Mouse (Mus musculus) heart, embryonic 16.5 days (tissue): ENCODE measurements around the gene Pafah1b3. TPM values are rescaled to one million over a fixed set of nuclear protein-coding genes. Genes with fewer than 3 reads are reported as not detected.

ENCODE experiments used
- ATAC-seq: fragments of 200-750 bp; cut with Nextera tagmentation; replicated peaks from 2 replicates; pipeline ENCODE4 v1.8.0; 2017; ENCODE audit warnings: moderate number of reproducible peaks; ENCODE audit not compliant: insufficient read depth, low FRiP score; ENCODE audit errors: extremely low read depth
- H3K27ac ChIP-seq: fragments of 300-500 bp; sonication (generic); 2 replicates; pipeline ENCODE4 v1.5.1; 2014; ENCODE audit warnings: mild to moderate bottlenecking, low read length, control low read depth, moderate library complexity
- H3K27me3 ChIP-seq: fragments of 300-500 bp; sonication (generic); 2 replicates; pipeline ENCODE4 v1.6.1; 2014; ENCODE audit warnings: low read length, mixed read lengths; ENCODE audit not compliant: control insufficient read depth, insufficient read depth
- H3K36me3 ChIP-seq: fragments of 300-500 bp; sonication (generic); 2 replicates; pipeline ENCODE4 v1.6.1; 2014; ENCODE audit not compliant: control insufficient read depth, insufficient read depth
- H3K4me1 ChIP-seq: fragments of 300-500 bp; sonication (generic); 2 replicates; pipeline ENCODE4 v1.6.1; 2014; ENCODE audit warnings: low read length, mixed read lengths; ENCODE audit not compliant: control insufficient read depth, insufficient read depth
- H3K4me2 ChIP-seq: fragments of 300-500 bp; sonication (generic); 2 replicates; pipeline ENCODE4 v1.6.1; 2014; ENCODE audit warnings: low read depth, mild to moderate bottlenecking, control low read depth, low read length
- H3K4me3 ChIP-seq: fragments of 300-500 bp; sonication (generic); 2 replicates; pipeline ENCODE4 v1.5.1; 2014; ENCODE audit warnings: mild to moderate bottlenecking, control low read depth, low read length
- H3K9ac ChIP-seq: fragments of 300-500 bp; sonication (generic); 2 replicates; pipeline ENCODE4 v1.6.1; 2014; ENCODE audit warnings: low read length, control low read depth
- H3K9me3 ChIP-seq: fragments of 300-500 bp; sonication (generic); replicated peaks from 2 replicates; pipeline ENCODE4 v1.6.1; 2016; ENCODE audit warnings: low read length; ENCODE audit not compliant: control insufficient read depth
- WGBS: fragments of 180-500 bp; shearing (Covaris S2); extraction: QIAGEN DNeasy Blood & Tissue Kit; methylation state at CpG from one replicate; pipeline ENCODE4 v1.1.7; 2014; 5-methylcytosine and 5-hydroxymethylcytosine counted together
- polyA plus RNA-seq: library from polyadenylated mRNA; unstranded; fragments of >200 nt; fragmentation: Nextera tagmentation; extraction: Ambion mirVana; gene quantifications from 2 replicates; pipeline ENCODE4 v1.2.1, GENCODE M21; 2015

Gene Pafah1b3
- polyA plus RNA-seq, 1 experiment from 2014 or later, result 111 TPM

- no peak for ATAC-seq
- Histone ChIP-seq H3K27me3 (peaks cover 57% of the 10 kb centered on the region), H3K9ac (no peak overlapping the region), H3K36me3 (no peaks in the 10 kb centered on the region), H3K4me3 (no peak overlapping the region), H3K27ac (no peak overlapping the region), H3K9me3 (no peaks in the 10 kb centered on the region), H3K4me2 (no peak overlapping the region), H3K4me1 (peaks cover 7% of the 10 kb centered on the region)
- 52% methylated on average over 17 of the region's 17 CpGs for WGBS
Measured at GRCm38 (mm10) chr7:25308702-25309318, 11.0 kb upstream of the Pafah1b3 start.

DNA sequence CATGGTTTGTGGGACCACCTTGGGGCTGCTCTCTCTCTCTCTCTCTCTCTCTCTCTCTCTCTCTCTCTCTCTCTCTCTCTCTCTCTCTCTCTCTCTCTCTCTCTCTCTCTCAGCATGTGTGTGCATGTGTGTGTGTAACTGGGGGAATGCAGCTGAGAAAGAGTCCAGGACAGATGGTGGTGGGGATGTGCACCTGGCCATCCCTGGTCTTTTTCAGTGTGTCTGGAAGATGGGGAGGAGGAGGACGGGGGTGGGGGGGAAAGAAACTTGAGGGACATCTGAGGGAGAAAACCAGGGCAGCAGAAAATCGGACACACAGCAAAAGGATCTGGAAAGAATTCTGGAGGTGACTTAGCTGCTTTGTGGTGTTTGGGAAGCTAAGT, 8.8 kb upstream of the Pafah1b3 start:
- no peak overlapping the region for H3K4me3 ChIP-seq
- peaks cover 37% of the 10 kb centered on the region for H3K27me3 ChIP-seq
- H3K9me3 ChIP-seq, result no peaks in the 10 kb centered on the region
- H3K27ac ChIP-seq, result no peak overlapping the region
- no peak for ATAC-seq
- no peaks in the 10 kb centered on the region for H3K36me3 ChIP-seq
- WGBS, result 35% methylated on average over 2 of the region's 2 CpGs
- no peak overlapping the region for H3K9ac ChIP-seq
- H3K4me2 ChIP-seq, result no peak overlapping the region
- peaks cover 7% of the 10 kb centered on the region for H3K4me1 ChIP-seq

- Histone ChIP-seq H3K27me3 (peaks cover 32% of the 10 kb centered on the region), H3K9ac (peak within 1 kb of the TSS; percentile 9; the same call in 1 of the 2 replicates)
Measured at GRCm38 (mm10) chr7:25305956-25306613, 8.3 kb upstream of the Pafah1b3 start, which contains the start of gene Tmem145. Gene Tmem145, plus strand, starts transcription at chr7:25306106.

GRCm38 (mm10) chr7:25305481-25305880, 7.7 kb upstream of the Pafah1b3 start:
- no peak overlapping the region for H3K9ac ChIP-seq
- ATAC-seq, result no peak

More at GRCm38 (mm10) chr7:25305956-25306613, 8.3 kb upstream of the Pafah1b3 start, which contains the start of gene Tmem145:
- Histone ChIP-seq H3K36me3 (no peaks in the 10 kb centered on the region), H3K9me3 (no peaks in the 10 kb centered on the region), H3K27ac (no peak within 1 kb of the TSS), H3K4me2 (peak within 1 kb of the TSS; percentile 82), H3K4me3 (peak within 1 kb of the TSS; percentile 48), H3K4me1 (peaks cover 7% of the 10 kb centered on the region)
- ATAC-seq, result peak; percentile 66
- WGBS, result under 1% methylated on average over 45 of the region's 47 CpGs

DNA sequence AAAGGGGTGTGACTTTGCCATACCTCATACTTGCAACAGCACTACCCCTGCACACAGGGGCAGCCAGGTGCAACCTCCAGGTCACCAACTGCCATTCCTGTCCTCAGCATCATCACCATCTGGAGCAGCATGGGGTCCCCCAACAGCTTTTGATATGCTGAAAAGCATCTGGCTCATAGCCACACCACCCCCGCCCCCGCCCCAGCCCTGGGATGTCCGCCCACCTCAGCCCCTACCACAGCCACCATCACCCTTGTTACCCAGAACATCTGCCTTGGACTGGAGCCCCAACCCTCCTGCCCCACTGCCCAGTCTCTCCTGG, 5.9 kb upstream of the Pafah1b3 start:
- H3K27ac ChIP-seq, result no peak overlapping the region
- peaks cover 7% of the 10 kb centered on the region for H3K4me1 ChIP-seq
- no peaks in the 10 kb centered on the region for H3K36me3 ChIP-seq
- no peak overlapping the region for H3K4me3 ChIP-seq
- peaks cover 22% of the 10 kb centered on the region for H3K27me3 ChIP-seq
- WGBS, result 54% methylated on average over 3 of the region's 3 CpGs
- no peak overlapping the region for H3K9ac ChIP-seq
- no peak for ATAC-seq
- H3K4me2 ChIP-seq, result no peak overlapping the region
- no peaks in the 10 kb centered on the region for H3K9me3 ChIP-seq

More at GRCm38 (mm10) chr7:25305481-25305880, 7.7 kb upstream of the Pafah1b3 start:
- peaks cover 30% of the 10 kb centered on the region for H3K27me3 ChIP-seq
- 0% methylated on average over 2 of the region's 2 CpGs for WGBS
- no peaks in the 10 kb centered on the region for H3K36me3 ChIP-seq
- H3K27ac ChIP-seq, result no peak overlapping the region
- no peaks in the 10 kb centered on the region for H3K9me3 ChIP-seq
- H3K4me2 ChIP-seq, result peak overlapping the region; percentile 82
- H3K4me3 ChIP-seq, result peak overlapping the region; percentile 48
- peaks cover 7% of the 10 kb centered on the region for H3K4me1 ChIP-seq

GRCm38 (mm10) chr7:25303003-25303684, 5.4 kb upstream of the Pafah1b3 start:
- Histone ChIP-seq H3K4me2 (no peak overlapping the region), H3K4me1 (peaks cover 8% of the 10 kb centered on the region), H3K27ac (no peak overlapping the region), H3K27me3 (peaks cover 19% of the 10 kb centered on the region), H3K36me3 (no peaks in the 10 kb centered on the region), H3K4me3 (no peak overlapping the region), H3K9ac (no peak overlapping the region), H3K9me3 (no peaks in the 10 kb centered on the region)
- no peak for ATAC-seq
- WGBS, result 52% methylated on average over 9 of the region's 9 CpGs

DNA sequence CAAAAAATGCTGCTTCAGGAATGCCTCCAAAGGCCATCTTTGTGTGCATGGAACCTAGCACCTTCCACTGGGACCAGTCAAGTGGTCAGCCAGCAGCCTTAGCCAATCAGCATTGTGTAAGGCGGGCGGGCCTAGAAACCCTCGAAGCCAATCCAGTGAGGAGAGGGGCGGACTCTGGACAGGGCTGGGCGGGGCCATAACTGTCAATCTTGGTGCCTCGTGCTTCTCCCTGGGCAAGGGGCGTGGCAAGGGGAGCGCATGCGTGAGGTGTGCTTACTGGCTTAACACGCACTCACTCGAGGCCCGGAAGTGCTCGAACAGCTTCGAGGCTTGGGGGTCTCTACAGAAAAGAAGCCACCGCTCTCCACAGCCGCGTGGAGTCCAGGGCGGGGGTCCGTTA, 3.3 kb upstream of the Pafah1b3 start, which contains the start of gene Prr19:
Gene Prr19 (plus strand): TSS at position 349 of the 400 bp plus-strand sequence.
- Histone ChIP-seq H3K27me3 (peaks cover 2% of the 10 kb centered on the region; the same call in 1 of the 2 replicates), H3K4me3 (no peak within 1 kb of the TSS), H3K4me2 (no peak within 1 kb of the TSS), H3K36me3 (no peaks in the 10 kb centered on the region), H3K4me1 (peaks cover 16% of the 10 kb centered on the region), H3K9ac (no peak within 1 kb of the TSS), H3K27ac (no peak within 1 kb of the TSS), H3K9me3 (no peaks in the 10 kb centered on the region)
- ATAC-seq, result no peak
- WGBS, result 54% methylated on average over 19 of the region's 19 CpGs

- Histone ChIP-seq H3K9me3 (no peaks in the 10 kb centered on the region), H3K4me1 (peaks cover 16% of the 10 kb centered on the region), H3K9ac (peak overlapping the region; percentile 89), H3K27me3 (no peaks in the 10 kb centered on the region), H3K4me2 (peak overlapping the region; percentile 97), H3K36me3 (peaks cover 22% of the 10 kb centered on the region), H3K27ac (peak overlapping the region; percentile 96), H3K4me3 (peak overlapping the region; percentile 89)
- under 1% methylated on average over 21 of the region's 21 CpGs for WGBS
- ATAC-seq, result peak; percentile 7; the same call in 1 of the 2 replicates
Measured at GRCm38 (mm10) chr7:25296945-25297453, 787 bp downstream of the Pafah1b3 start.
